Mouse (Mus musculus) CH12.LX (cell line): Measurements from ENCODE around the gene 4930564D02Rik.

ENCODE experiments used
- EP300 ChIP-seq: IDR thresholded peaks from 2 replicates; pipeline ENCODE4 v1.6.1; 2011; ENCODE audit warnings: low read length, improper control_type of control experiment
- USF1 ChIP-seq: IDR thresholded peaks from 2 replicates; pipeline ENCODE4 v1.6.1; 2014; ENCODE audit warnings: low read depth, mild to moderate bottlenecking, inconsistent platforms, low read length, improper control_type of control experiment

DNA sequence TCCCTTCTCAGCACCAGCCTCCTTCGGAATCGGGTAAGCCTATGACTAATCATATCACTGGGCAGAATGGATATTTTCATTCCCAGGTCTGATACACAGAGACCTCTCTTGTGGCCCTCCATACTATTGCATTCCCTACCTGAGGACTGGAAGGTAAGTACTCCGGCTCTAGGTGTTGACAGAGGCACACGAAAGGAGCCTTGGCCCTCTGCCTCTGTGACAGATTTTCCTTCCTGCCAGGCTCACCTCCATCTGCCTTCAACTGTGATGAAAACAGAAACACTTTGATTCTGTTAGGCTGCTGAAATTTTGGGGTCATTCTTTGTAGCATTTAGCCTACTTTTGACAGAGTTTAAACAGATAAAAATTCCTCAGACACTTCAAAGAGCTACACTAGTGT, 47.2 kb downstream of the 4930564D02Rik start:
- no peak for TF ChIP-seq USF1
- no peak for TF ChIP-seq EP300
